Mouse (Mus musculus): ENCODE measurements around the gene 2900026A02Rik. TPM values are rescaled to one million over a fixed set of nuclear protein-coding genes. Genes with fewer than 3 reads are reported as not detected.

Gene 2900026A02Rik
- total RNA-seq, 2 experiments from 2014 or later, result 6.8 to 9.9 TPM

- no peak for ATAC-seq (replicated peaks; ENCODE audit: low FRiP score, low TSS enrichment, poor library complexity, severe bottlenecking)
These were observed 87.0 kb downstream of the 2900026A02Rik start for GRCm38 (mm10) chr5:113133722-113134710.

GRCm38 (mm10) chr5:113133080-113133491, 88.0 kb downstream of the 2900026A02Rik start:
- ATAC-seq (replicated peaks; ENCODE audit: low FRiP score, low TSS enrichment, poor library complexity, severe bottlenecking), result no peak

GRCm38 (mm10) chr5:113132635-113133041, 88.4 kb downstream of the 2900026A02Rik start:
- ATAC-seq (replicated peaks; ENCODE audit: low FRiP score, low TSS enrichment, poor library complexity, severe bottlenecking), result no peak

GRCm38 (mm10) chr5:113128426-113128825, 92.6 kb downstream of the 2900026A02Rik start:
- no peak for ATAC-seq (replicated peaks; ENCODE audit: low FRiP score, low TSS enrichment, poor library complexity, severe bottlenecking)

GRCm38 (mm10) chr5:113126476-113126875, 94.6 kb downstream of the 2900026A02Rik start:
- no peak for ATAC-seq (replicated peaks; ENCODE audit: low FRiP score, low TSS enrichment, poor library complexity, severe bottlenecking)

GRCm38 (mm10) chr5:113123693-113124092, 97.3 kb downstream of the 2900026A02Rik start:
- no peak for ATAC-seq (replicated peaks; ENCODE audit: low FRiP score, low TSS enrichment, poor library complexity, severe bottlenecking)

GRCm38 (mm10) chr5:113122326-113123054, 98.5 kb downstream of the 2900026A02Rik start:
- no peak for ATAC-seq (replicated peaks; ENCODE audit: low FRiP score, low TSS enrichment, poor library complexity, severe bottlenecking)

GRCm38 (mm10) chr5:113121591-113121875, 99.5 kb downstream of the 2900026A02Rik start:
- no peak for ATAC-seq (replicated peaks; ENCODE audit: low FRiP score, low TSS enrichment, poor library complexity, severe bottlenecking)

- no peak for ATAC-seq (replicated peaks; ENCODE audit: low FRiP score, low TSS enrichment, poor library complexity, severe bottlenecking)
These were observed 100.1 kb downstream of the 2900026A02Rik start for GRCm38 (mm10) chr5:113120741-113121590.

- ATAC-seq (replicated peaks; ENCODE audit: low FRiP score, low TSS enrichment, poor library complexity, severe bottlenecking), result peak; percentile 40
These were observed 101.1 kb downstream of the 2900026A02Rik start for GRCm38 (mm10) chr5:113119861-113120465.

- peak; percentile 13; the same call in 1 of the 2 replicates for ATAC-seq (replicated peaks; ENCODE audit: low FRiP score, low TSS enrichment, poor library complexity, severe bottlenecking)
These were observed 101.7 kb downstream of the 2900026A02Rik start for GRCm38 (mm10) chr5:113119291-113119690.

- peak; percentile 77 for ATAC-seq (replicated peaks; ENCODE audit: low FRiP score, low TSS enrichment, poor library complexity, severe bottlenecking)
These were observed 102.3 kb downstream of the 2900026A02Rik start for GRCm38 (mm10) chr5:113118695-113119094.

- no peak for ATAC-seq (replicated peaks; ENCODE audit: low FRiP score, low TSS enrichment, poor library complexity, severe bottlenecking)
These were observed 103.7 kb downstream of the 2900026A02Rik start for GRCm38 (mm10) chr5:113117361-113117760.

- no peak for ATAC-seq (replicated peaks; ENCODE audit: low FRiP score, low TSS enrichment, poor library complexity, severe bottlenecking)
These were observed 105.1 kb downstream of the 2900026A02Rik start for GRCm38 (mm10) chr5:113115896-113116295.

GRCm38 (mm10) chr5:113114264-113115225, 106.5 kb downstream of the 2900026A02Rik start:
- 0 out of 2 replicates have a peak, but pooled peaks have one; percentile 11 for ATAC-seq (replicated peaks; ENCODE audit: low FRiP score, low TSS enrichment, poor library complexity, severe bottlenecking)

- no peak for ATAC-seq (replicated peaks; ENCODE audit: low FRiP score, low TSS enrichment, poor library complexity, severe bottlenecking)
These were observed 107.9 kb downstream of the 2900026A02Rik start for GRCm38 (mm10) chr5:113113120-113113519.

- no peak for ATAC-seq (replicated peaks; ENCODE audit: low FRiP score, low TSS enrichment, poor library complexity, severe bottlenecking)
These were observed 109.7 kb downstream of the 2900026A02Rik start for GRCm38 (mm10) chr5:113111336-113111735.

- peak; percentile 49; the same call in 1 of the 2 replicates for ATAC-seq (replicated peaks; ENCODE audit: low FRiP score, low TSS enrichment, poor library complexity, severe bottlenecking)
These were observed 110.1 kb downstream of the 2900026A02Rik start for GRCm38 (mm10) chr5:113110929-113111328.

Measured in megakaryocyte-erythroid progenitor cell, adult 5-6 weeks (primary cell).